Mouse (Mus musculus) embryonic facial prominence, embryonic 15.5 days (tissue): ENCODE results near the gene Nuf2. TPM values are rescaled to one million over a fixed set of nuclear protein-coding genes. Genes with fewer than 3 reads are reported as not detected.
A peak's percentile ranks its signal among the peaks of the same experiment; 100 is the strongest.
"Not testable (repeated sequence)": the region's sequence is repeated elsewhere in the genome, so short reads cannot be mapped to it uniquely, and the experiment has no call there.

Source experiments
- ATAC-seq: fragments of 200-750 bp; cut with Nextera tagmentation; 2 replicates; pipeline ENCODE4 v1.8.0; 2017; ENCODE audit warnings: low read depth, moderate TSS enrichment; ENCODE audit not compliant: insufficient number of reproducible peaks, low FRiP score, low TSS enrichment
- H3K27ac ChIP-seq: fragments of 300-500 bp; sonication (generic); replicated peaks from 2 replicates; pipeline ENCODE4 v1.5.1; 2015; ENCODE audit warnings: mild to moderate bottlenecking, inconsistent platforms
- H3K27me3 ChIP-seq: fragments of 300-500 bp; sonication (generic); 2 replicates; pipeline ENCODE4 v1.6.1; 2015; ENCODE audit warnings: inconsistent platforms
- H3K36me3 ChIP-seq: fragments of 300-500 bp; sonication (generic); 2 replicates; pipeline ENCODE4 v1.6.1; 2015; ENCODE audit warnings: mild to moderate bottlenecking, inconsistent platforms
- H3K4me1 ChIP-seq: fragments of 300-500 bp; sonication (generic); 2 replicates; pipeline ENCODE4 v1.6.1; 2015; ENCODE audit warnings: inconsistent platforms
- H3K4me2 ChIP-seq: fragments of 300-500 bp; sonication (generic); replicated peaks from 2 replicates; pipeline ENCODE4 v1.6.1; 2015; ENCODE audit warnings: mild to moderate bottlenecking, inconsistent platforms
- H3K4me3 ChIP-seq: fragments of 300-500 bp; sonication (generic); replicated peaks from 2 replicates; pipeline ENCODE4 v1.5.1; 2015; ENCODE audit warnings: mild to moderate bottlenecking, inconsistent platforms
- H3K9ac ChIP-seq: fragments of 300-500 bp; sonication (generic); 2 replicates; pipeline ENCODE4 v1.6.1; 2015; ENCODE audit warnings: inconsistent platforms
- H3K9me3 ChIP-seq: fragments of 300-500 bp; sonication (generic); replicated peaks from 2 replicates; pipeline ENCODE4 v1.6.1; 2016; ENCODE audit warnings: inconsistent platforms
- WGBS: fragments of 180-500 bp; shearing (Covaris S2); methylation state at CpG from one replicate; pipeline ENCODE4 v1.1.7; 2015; 5-methylcytosine and 5-hydroxymethylcytosine counted together
- polyA plus RNA-seq: library from polyadenylated mRNA; unstranded; fragments of >200 nt; fragmentation: Nextera tagmentation; extraction: Ambion mirVana; gene quantifications from 2 replicates; pipeline ENCODE4 v1.2.1, GENCODE M21; 2015

Nuf2 gene
- polyA plus RNA-seq, 1 experiment from 2014 or later: 41.4 TPM

GRCm38 (mm10) chr1:169517899-169518517 lies 13.3 kb downstream of the Nuf2 start:
- not testable (repeated sequence) for H3K9ac ChIP-seq, H3K4me3 ChIP-seq, ATAC-seq, H3K4me2 ChIP-seq, H3K9me3 ChIP-seq, H3K27me3 ChIP-seq, H3K4me1 ChIP-seq, H3K27ac ChIP-seq
- H3K36me3 ChIP-seq: peaks cover 48% of the 10 kb centered on the region
- WGBS: 96% methylated on average over 7 of the region's 7 CpGs

GRCm38 (mm10) chr1:169517376-169517892 lies 13.8 kb downstream of the Nuf2 start:
- Histone ChIP-seq H3K9me3 (no peaks in the 10 kb centered on the region), H3K9ac (no peak overlapping the region), H3K27ac (no peak overlapping the region), H3K4me1 (no peaks in the 10 kb centered on the region), H3K4me2 (no peak overlapping the region), H3K36me3 (peaks cover 45% of the 10 kb centered on the region), H3K27me3 (no peaks in the 10 kb centered on the region), H3K4me3 (no peak overlapping the region)
- 94% methylated on average over 8 of the region's 8 CpGs for WGBS
- no peak for ATAC-seq

GRCm38 (mm10) chr1:169506354-169506753 lies 24.9 kb downstream of the Nuf2 start:
- 86% methylated on average over 6 of the region's 6 CpGs for WGBS
- Histone ChIP-seq H3K9me3 (no peaks in the 10 kb centered on the region), H3K36me3 (peaks cover 60% of the 10 kb centered on the region)

GRCm38 (mm10) chr1:169502876-169503275 lies 28.4 kb downstream of the Nuf2 start:
- Histone ChIP-seq H3K36me3 (peaks cover 68% of the 10 kb centered on the region), H3K27ac (no peak overlapping the region), H3K9me3 (no peaks in the 10 kb centered on the region), H3K4me3 (no peak overlapping the region), H3K4me1 (no peaks in the 10 kb centered on the region), H3K27me3 (no peaks in the 10 kb centered on the region), H3K9ac (no peak overlapping the region), H3K4me2 (no peak overlapping the region)
- 92% methylated on average over 3 of the region's 3 CpGs for WGBS
- no peak for ATAC-seq

More at GRCm38 (mm10) chr1:169506354-169506753, 24.9 kb downstream of the Nuf2 start:
- Histone ChIP-seq H3K27ac (no peak overlapping the region), H3K27me3 (no peaks in the 10 kb centered on the region), H3K4me3 (no peak overlapping the region), H3K9ac (no peak overlapping the region), H3K4me1 (no peaks in the 10 kb centered on the region), H3K4me2 (no peak overlapping the region)
- no peak for ATAC-seq

GRCm38 (mm10) chr1:169495621-169496020 lies 35.6 kb downstream of the Nuf2 start:
- Histone ChIP-seq H3K4me1 (no peaks in the 10 kb centered on the region), H3K9ac (no peak overlapping the region), H3K4me3 (no peak overlapping the region), H3K4me2 (no peak overlapping the region), H3K9me3 (no peaks in the 10 kb centered on the region), H3K36me3 (peaks cover 14% of the 10 kb centered on the region), H3K27me3 (no peaks in the 10 kb centered on the region), H3K27ac (no peak overlapping the region)
- no peak for ATAC-seq
- WGBS: 44% methylated on average over 8 of the region's 8 CpGs

- no peak for ATAC-seq
- no peaks in the 10 kb centered on the region for H3K9me3 ChIP-seq
- H3K27me3 ChIP-seq: no peaks in the 10 kb centered on the region
- no peak overlapping the region for H3K9ac ChIP-seq
- no peaks in the 10 kb centered on the region for H3K36me3 ChIP-seq
- WGBS: 61% methylated on average over 1 of the region's 1 CpGs
- H3K27ac ChIP-seq: no peak overlapping the region
- no peaks in the 10 kb centered on the region for H3K4me1 ChIP-seq
- H3K4me2 ChIP-seq: no peak overlapping the region
- no peak overlapping the region for H3K4me3 ChIP-seq
Measured at GRCm38 (mm10) chr1:169491561-169491960, 39.7 kb downstream of the Nuf2 start.

- no peak overlapping the region for H3K9ac ChIP-seq
- no peaks in the 10 kb centered on the region for H3K36me3 ChIP-seq
- H3K4me1 ChIP-seq: 0 out of 2 replicates have a peak, but pooled peaks cover 6% of the 10 kb centered on the region
- H3K27ac ChIP-seq: no peak overlapping the region
- H3K27me3 ChIP-seq: no peaks in the 10 kb centered on the region
- no peak overlapping the region for H3K4me3 ChIP-seq
- 50% methylated on average over 6 of the region's 6 CpGs for WGBS
- no peak overlapping the region for H3K4me2 ChIP-seq
- peak; percentile 34; the same call in 1 of the 2 replicates for ATAC-seq
- H3K9me3 ChIP-seq: no peaks in the 10 kb centered on the region
Measured at GRCm38 (mm10) chr1:169485408-169485885, 45.8 kb downstream of the Nuf2 start.

GRCm38 (mm10) chr1:169484565-169484964 lies 46.7 kb downstream of the Nuf2 start:
- Histone ChIP-seq H3K4me2 (no peak overlapping the region), H3K4me1 (0 out of 2 replicates have a peak, but pooled peaks cover 6% of the 10 kb centered on the region), H3K36me3 (no peaks in the 10 kb centered on the region), H3K27ac (no peak overlapping the region), H3K27me3 (no peaks in the 10 kb centered on the region), H3K9ac (no peak overlapping the region), H3K9me3 (no peaks in the 10 kb centered on the region), H3K4me3 (no peak overlapping the region)
- no peak for ATAC-seq
- WGBS: 56% methylated on average over 4 of the region's 4 CpGs

GRCm38 (mm10) chr1:169482596-169483335 lies 48.5 kb downstream of the Nuf2 start:
- WGBS: 89% methylated on average over 6 of the region's 6 CpGs

GRCm38 (mm10) chr1:169471185-169471584 lies 60.1 kb downstream of the Nuf2 start:
- Histone ChIP-seq H3K27ac (no peak overlapping the region), H3K9me3 (no peaks in the 10 kb centered on the region), H3K36me3 (no peaks in the 10 kb centered on the region), H3K27me3 (no peaks in the 10 kb centered on the region), H3K9ac (no peak overlapping the region), H3K4me3 (no peak overlapping the region), H3K4me2 (no peak overlapping the region), H3K4me1 (no peaks in the 10 kb centered on the region)
- no peak for ATAC-seq
- WGBS: 62% methylated on average over 3 of the region's 3 CpGs

More at GRCm38 (mm10) chr1:169482596-169483335, 48.5 kb downstream of the Nuf2 start:
- Histone ChIP-seq H3K9ac (no peak overlapping the region), H3K27me3 (no peaks in the 10 kb centered on the region), H3K9me3 (no peaks in the 10 kb centered on the region), H3K4me2 (no peak overlapping the region), H3K4me3 (no peak overlapping the region), H3K27ac (no peak overlapping the region), H3K36me3 (no peaks in the 10 kb centered on the region), H3K4me1 (0 out of 2 replicates have a peak, but pooled peaks cover 6% of the 10 kb centered on the region)
- ATAC-seq: no peak

GRCm38 (mm10) chr1:169467791-169468190 lies 63.5 kb downstream of the Nuf2 start:
- 75% methylated on average over 5 of the region's 5 CpGs for WGBS
- no peak for ATAC-seq
- no peaks in the 10 kb centered on the region for H3K36me3 ChIP-seq
- H3K4me3 ChIP-seq: no peak overlapping the region
- H3K4me1 ChIP-seq: peaks cover under 1% of the 10 kb centered on the region; the same call in 1 of the 2 replicates
- H3K4me2 ChIP-seq: no peak overlapping the region
- no peaks in the 10 kb centered on the region for H3K27me3 ChIP-seq
- no peaks in the 10 kb centered on the region for H3K9me3 ChIP-seq
- H3K9ac ChIP-seq: no peak overlapping the region
- no peak overlapping the region for H3K27ac ChIP-seq
